Mouse (Mus musculus) midbrain, embryonic 15.5 days (tissue): ENCODE measurements around the gene Asap3. TPM values are rescaled to one million over a fixed set of nuclear protein-coding genes. Genes with fewer than 3 reads are reported as not detected.

ENCODE experiments used
- ATAC-seq: fragments of 200-750 bp; cut with Nextera tagmentation; replicated peaks from 2 replicates; pipeline ENCODE4 v1.8.0; 2017; ENCODE audit warnings: moderate TSS enrichment
- H3K27ac ChIP-seq: fragments of 300-500 bp; sonication (generic); 2 replicates; pipeline ENCODE4 v1.5.1; 2015; ENCODE audit warnings: mild to moderate bottlenecking, inconsistent platforms
- H3K27me3 ChIP-seq: fragments of 300-500 bp; sonication (generic); replicated peaks from 2 replicates; pipeline ENCODE4 v1.6.1; 2015; ENCODE audit warnings: inconsistent platforms
- H3K36me3 ChIP-seq: fragments of 300-500 bp; sonication (generic); replicated peaks from 2 replicates; pipeline ENCODE4 v1.6.1; 2015; ENCODE audit warnings: inconsistent platforms
- H3K4me1 ChIP-seq: fragments of 300-500 bp; sonication (generic); 2 replicates; pipeline ENCODE4 v1.6.1; 2015; ENCODE audit warnings: inconsistent platforms
- H3K4me2 ChIP-seq: fragments of 300-500 bp; sonication (generic); 2 replicates; pipeline ENCODE4 v1.6.1; 2015; ENCODE audit warnings: inconsistent platforms, mild to moderate bottlenecking, moderate library complexity
- H3K4me3 ChIP-seq: fragments of 300-500 bp; sonication (generic); 2 replicates; pipeline ENCODE4 v1.5.1; 2015; ENCODE audit warnings: mild to moderate bottlenecking, inconsistent platforms
- H3K9ac ChIP-seq: fragments of 300-500 bp; sonication (generic); 2 replicates; pipeline ENCODE4 v1.6.1; 2015; ENCODE audit warnings: mild to moderate bottlenecking, inconsistent platforms
- H3K9me3 ChIP-seq: fragments of 300-500 bp; sonication (generic); 2 replicates; pipeline ENCODE4 v1.6.1; 2016; ENCODE audit warnings: inconsistent platforms
- WGBS: fragments of 180-500 bp; shearing (Covaris S2); methylation state at CpG from one replicate; pipeline ENCODE4 v1.1.7; 2015; ENCODE audit warnings: mixed read lengths; 5-methylcytosine and 5-hydroxymethylcytosine counted together
- polyA plus RNA-seq: library from polyadenylated mRNA; unstranded; fragments of >200 nt; fragmentation: Nextera tagmentation; extraction: Ambion mirVana; gene quantifications from 2 replicates; pipeline ENCODE4 v1.2.1, GENCODE M21; 2015

Gene Asap3
- polyA plus RNA-seq, 1 experiment from 2014 or later = 5.1 TPM

- no peak overlapping the region for H3K4me3 ChIP-seq
- H3K27ac ChIP-seq = no peak overlapping the region
- H3K4me2 ChIP-seq = no peak overlapping the region
- no peak for ATAC-seq
- WGBS = 83% methylated on average over 8 of the region's 8 CpGs
- H3K9ac ChIP-seq = no peak overlapping the region
- no peaks in the 10 kb centered on the region for H3K36me3 ChIP-seq
- no peaks in the 10 kb centered on the region for H3K9me3 ChIP-seq
- H3K27me3 ChIP-seq = no peaks in the 10 kb centered on the region
- peaks cover 27% of the 10 kb centered on the region for H3K4me1 ChIP-seq
Measured at GRCm38 (mm10) chr4:136281097-136281496, 74.9 kb downstream of the Asap3 start.

- no peak overlapping the region for H3K9ac ChIP-seq
- ATAC-seq = no peak
Measured at GRCm38 (mm10) chr4:136281611-136282010, 75.4 kb downstream of the Asap3 start.

GRCm38 (mm10) chr4:136282621-136283480 is 76.7 kb downstream of the Asap3 start:
- Histone ChIP-seq H3K9me3 (no peaks in the 10 kb centered on the region), H3K27ac (peak overlapping the region; percentile 92), H3K27me3 (no peaks in the 10 kb centered on the region), H3K4me2 (no peak overlapping the region), H3K9ac (no peak overlapping the region), H3K4me3 (no peak overlapping the region), H3K4me1 (peaks cover 41% of the 10 kb centered on the region), H3K36me3 (no peaks in the 10 kb centered on the region)
- WGBS = 9% methylated on average over 10 of the region's 10 CpGs
- no peak for ATAC-seq

More at GRCm38 (mm10) chr4:136281611-136282010, 75.4 kb downstream of the Asap3 start:
- no peak overlapping the region for H3K4me2 ChIP-seq
- H3K27ac ChIP-seq = no peak overlapping the region; the same call in 1 of the 2 replicates
- H3K4me3 ChIP-seq = no peak overlapping the region
- peaks cover 31% of the 10 kb centered on the region for H3K4me1 ChIP-seq
- no peaks in the 10 kb centered on the region for H3K36me3 ChIP-seq
- H3K27me3 ChIP-seq = no peaks in the 10 kb centered on the region
- WGBS = 64% methylated on average over 9 of the region's 9 CpGs
- no peaks in the 10 kb centered on the region for H3K9me3 ChIP-seq

- ATAC-seq = peak; percentile 41; the same call in 1 of the 2 replicates
- H3K4me2 ChIP-seq = peak overlapping the region; percentile 87
- peaks cover 41% of the 10 kb centered on the region for H3K4me1 ChIP-seq
- H3K27ac ChIP-seq = peak overlapping the region; percentile 92
- WGBS = 16% methylated on average over 2 of the region's 2 CpGs
- no peak overlapping the region for H3K9ac ChIP-seq
- H3K27me3 ChIP-seq = peaks cover under 1% of the 10 kb centered on the region; the same call in 1 of the 2 replicates
- no peaks in the 10 kb centered on the region for H3K9me3 ChIP-seq
- 0 out of 2 replicates have a peak overlapping the region, but pooled peaks have one; percentile 75 for H3K4me3 ChIP-seq
- H3K36me3 ChIP-seq = 0 out of 2 replicates have a peak, but pooled peaks cover 5% of the 10 kb centered on the region
Measured at GRCm38 (mm10) chr4:136283783-136284182, 77.6 kb downstream of the Asap3 start.

GRCm38 (mm10) chr4:136284455-136284854 is 78.3 kb downstream of the Asap3 start, which contains the start of gene Zfp46:
Gene Zfp46, plus strand, starts transcription at chr4:136284683.
- 16% methylated on average over 5 of the region's 5 CpGs for WGBS

GRCm38 (mm10) chr4:136284891-136285290 is 78.7 kb downstream of the Asap3 start:
- Histone ChIP-seq H3K9me3 (no peaks in the 10 kb centered on the region), H3K4me1 (peaks cover 41% of the 10 kb centered on the region), H3K9ac (peak overlapping the region; percentile 46), H3K4me3 (peak overlapping the region; percentile 75), H3K27me3 (peaks cover 9% of the 10 kb centered on the region; the same call in 1 of the 2 replicates), H3K36me3 (peaks cover 9% of the 10 kb centered on the region; the same call in 1 of the 2 replicates), H3K4me2 (peak overlapping the region; percentile 87), H3K27ac (peak overlapping the region; percentile 92)
- ATAC-seq = no peak
- 14% methylated on average over 6 of the region's 6 CpGs for WGBS

More at GRCm38 (mm10) chr4:136284455-136284854, 78.3 kb downstream of the Asap3 start, which contains the start of gene Zfp46:
- ATAC-seq = 0 out of 2 replicates have a peak, but pooled peaks have one; percentile 7
- peak within 1 kb of the TSS; percentile 92 for H3K27ac ChIP-seq
- peak within 1 kb of the TSS; percentile 46 for H3K9ac ChIP-seq
- peaks cover 5% of the 10 kb centered on the region; the same call in 1 of the 2 replicates for H3K27me3 ChIP-seq
- peaks cover 9% of the 10 kb centered on the region; the same call in 1 of the 2 replicates for H3K36me3 ChIP-seq
- peak within 1 kb of the TSS; percentile 75 for H3K4me3 ChIP-seq
- no peaks in the 10 kb centered on the region for H3K9me3 ChIP-seq
- H3K4me1 ChIP-seq = peaks cover 41% of the 10 kb centered on the region
- H3K4me2 ChIP-seq = peak within 1 kb of the TSS; percentile 87

GRCm38 (mm10) chr4:136285348-136285810 is 79.2 kb downstream of the Asap3 start:
- peak overlapping the region; percentile 87 for H3K4me2 ChIP-seq
- peak overlapping the region; percentile 75 for H3K4me3 ChIP-seq
- under 1% methylated on average over 25 of the region's 25 CpGs for WGBS
- peak; percentile 95 for ATAC-seq
- peak overlapping the region; percentile 92 for H3K27ac ChIP-seq
- H3K9ac ChIP-seq = peak overlapping the region; percentile 46
- H3K4me1 ChIP-seq = peaks cover 46% of the 10 kb centered on the region
- no peaks in the 10 kb centered on the region for H3K9me3 ChIP-seq
- H3K36me3 ChIP-seq = peaks cover 9% of the 10 kb centered on the region; the same call in 1 of the 2 replicates
- H3K27me3 ChIP-seq = peaks cover 10% of the 10 kb centered on the region; the same call in 1 of the 2 replicates

GRCm38 (mm10) chr4:136285811-136286371 is 79.7 kb downstream of the Asap3 start:
- Histone ChIP-seq H3K4me2 (peak overlapping the region; percentile 87), H3K27me3 (peaks cover 10% of the 10 kb centered on the region; the same call in 1 of the 2 replicates), H3K9me3 (no peaks in the 10 kb centered on the region), H3K4me3 (peak overlapping the region; percentile 75), H3K27ac (peak overlapping the region; percentile 92), H3K9ac (peak overlapping the region; percentile 80), H3K4me1 (peaks cover 51% of the 10 kb centered on the region), H3K36me3 (peaks cover 13% of the 10 kb centered on the region; the same call in 1 of the 2 replicates)
- WGBS = 0% methylated on average over 29 of the region's 29 CpGs
- peak; percentile 90 for ATAC-seq

- Histone ChIP-seq H3K4me3 (no peak overlapping the region), H3K27ac (no peak overlapping the region), H3K36me3 (peaks cover 26% of the 10 kb centered on the region; the same call in 1 of the 2 replicates), H3K9me3 (no peaks in the 10 kb centered on the region), H3K27me3 (peaks cover 10% of the 10 kb centered on the region; the same call in 1 of the 2 replicates), H3K4me1 (peaks cover 29% of the 10 kb centered on the region), H3K9ac (no peak overlapping the region; the same call in 1 of the 2 replicates), H3K4me2 (0 out of 2 replicates have a peak overlapping the region, but pooled peaks have one; percentile 1)
- no peak for ATAC-seq
- 31% methylated on average over 66 of the region's 66 CpGs for WGBS
Measured at GRCm38 (mm10) chr4:136289918-136290780, 84.0 kb downstream of the Asap3 start.

GRCm38 (mm10) chr4:136290781-136291595 is 84.8 kb downstream of the Asap3 start:
- peaks cover 10% of the 10 kb centered on the region; the same call in 1 of the 2 replicates for H3K27me3 ChIP-seq
- H3K36me3 ChIP-seq = peaks cover 26% of the 10 kb centered on the region; the same call in 1 of the 2 replicates
- H3K9ac ChIP-seq = no peak overlapping the region
- no peak overlapping the region for H3K4me3 ChIP-seq
- H3K4me2 ChIP-seq = 0 out of 2 replicates have a peak overlapping the region, but pooled peaks have one; percentile 1
- WGBS = 32% methylated on average over 39 of the region's 39 CpGs
- H3K4me1 ChIP-seq = peaks cover 29% of the 10 kb centered on the region
- ATAC-seq = no peak
- no peaks in the 10 kb centered on the region for H3K9me3 ChIP-seq
- no peak overlapping the region for H3K27ac ChIP-seq
